Mouse (Mus musculus) stomach, embryonic 16.5 days (tissue): ENCODE data around the gene Olfr645. TPM values are rescaled to one million over a fixed set of nuclear protein-coding genes. Genes with fewer than 3 reads are reported as not detected.

Experiments
- ATAC-seq: fragments of 200-750 bp; cut with Nextera tagmentation; 2 replicates; pipeline ENCODE4 v1.8.0; 2017; ENCODE audit warnings: moderate number of reproducible peaks, moderate TSS enrichment; ENCODE audit not compliant: insufficient read depth, low FRiP score
- H3K27ac ChIP-seq: fragments of 300-500 bp; sonication (generic); 2 replicates; pipeline ENCODE4 v1.5.1; 2014; ENCODE audit warnings: low read length
- H3K27me3 ChIP-seq: fragments of 300-500 bp; sonication (generic); 2 replicates; pipeline ENCODE4 v1.6.1; 2014; ENCODE audit warnings: low read length, control low read depth, mixed read lengths; ENCODE audit not compliant: control insufficient read depth, insufficient read depth
- H3K36me3 ChIP-seq: fragments of 300-500 bp; sonication (generic); 2 replicates; pipeline ENCODE4 v1.6.1; 2014; ENCODE audit warnings: low read length; ENCODE audit not compliant: control insufficient read depth, insufficient read depth
- H3K4me1 ChIP-seq: fragments of 300-500 bp; sonication (generic); 2 replicates; pipeline ENCODE4 v1.6.1; 2014; ENCODE audit warnings: low read length, control low read depth, mixed read lengths; ENCODE audit not compliant: control insufficient read depth, insufficient read depth
- H3K4me2 ChIP-seq: fragments of 300-500 bp; sonication (generic); 2 replicates; pipeline ENCODE4 v1.6.1; 2014; ENCODE audit warnings: low read depth, low read length, mixed read lengths
- H3K4me3 ChIP-seq: fragments of 300-500 bp; sonication (generic); replicated peaks from 2 replicates; pipeline ENCODE4 v1.5.1; 2014; ENCODE audit warnings: mild to moderate bottlenecking, low read length
- H3K9ac ChIP-seq: fragments of 300-500 bp; sonication (generic); 2 replicates; pipeline ENCODE4 v1.6.1; 2014; ENCODE audit warnings: low read length
- H3K9me3 ChIP-seq: fragments of 300-500 bp; sonication (generic); replicated peaks from 2 replicates; pipeline ENCODE4 v1.6.1; 2016; ENCODE audit warnings: low read length, control low read depth; ENCODE audit not compliant: control insufficient read depth
- whole genome bisulfite sequencing: fragments of 180-500 bp; shearing (Covaris S2); extraction: QIAGEN DNeasy Blood & Tissue Kit; methylation state at CpG from one replicate; pipeline ENCODE4 v1.1.7; 2014; 5-methylcytosine and 5-hydroxymethylcytosine counted together
- polyA plus RNA-seq: library from polyadenylated mRNA; unstranded; fragments of >200 nt; fragmentation: Nextera tagmentation; extraction: Ambion mirVana; gene quantifications from 2 replicates; pipeline ENCODE4 v1.2.1, GENCODE M21; 2015

Olfr645 gene
- polyA plus RNA-seq: not detected in 2 replicates

- Histone ChIP-seq H3K9me3 (no peaks in the 10 kb centered on the region), H3K4me2 (no peak within 1 kb of the TSS), H3K27me3 (no peaks in the 10 kb centered on the region), H3K27ac (no peak within 1 kb of the TSS), H3K36me3 (no peaks in the 10 kb centered on the region), H3K4me3 (no peak within 1 kb of the TSS), H3K4me1 (no peaks in the 10 kb centered on the region), H3K9ac (no peak within 1 kb of the TSS)
- 64% methylated on average over 1 of the region's 1 CpGs for WGBS
- no peak for ATAC-seq
Observed at GRCm38 (mm10) chr7:104085365-104085764, at the start of gene Olfr645. Gene Olfr645 (minus strand): TSS chr7:104085465.

- Histone ChIP-seq H3K4me1 (no peaks in the 10 kb centered on the region), H3K9ac (no peak within 1 kb of the TSS), H3K4me3 (no peak within 1 kb of the TSS), H3K27ac (no peak within 1 kb of the TSS), H3K4me2 (no peak within 1 kb of the TSS), H3K36me3 (no peaks in the 10 kb centered on the region), H3K27me3 (no peaks in the 10 kb centered on the region), H3K9me3 (no peaks in the 10 kb centered on the region)
- ATAC-seq: no peak; the same call in 1 of the 2 replicates
- 90% methylated on average over 5 of the region's 5 CpGs for WGBS
Observed at GRCm38 (mm10) chr7:104129726-104130125, 44.5 kb upstream of the Olfr645 start, which contains the start of gene Ubqln5. Gene Ubqln5 (minus strand): TSS chr7:104129826.

- Histone ChIP-seq H3K9ac (no peak within 1 kb of the TSS), H3K27me3 (no peaks in the 10 kb centered on the region), H3K36me3 (no peaks in the 10 kb centered on the region), H3K9me3 (no peaks in the 10 kb centered on the region), H3K4me3 (no peak within 1 kb of the TSS), H3K27ac (no peak within 1 kb of the TSS), H3K4me1 (no peaks in the 10 kb centered on the region), H3K4me2 (no peak within 1 kb of the TSS)
- ATAC-seq: no peak
Observed at GRCm38 (mm10) chr7:104104757-104104972, 19.4 kb upstream of the Olfr645 start, which contains the start of gene Olfr646. Gene Olfr646 (plus strand): TSS chr7:104104873.

GRCm38 (mm10) chr7:104103913-104104756 is 18.9 kb upstream of the Olfr645 start:
- no peak for ATAC-seq
- H3K4me3 ChIP-seq: no peak overlapping the region
- no peak overlapping the region for H3K9ac ChIP-seq
- H3K4me2 ChIP-seq: no peak overlapping the region
- 54% methylated on average over 4 of the region's 4 CpGs for WGBS
- H3K4me1 ChIP-seq: no peaks in the 10 kb centered on the region
- H3K36me3 ChIP-seq: no peaks in the 10 kb centered on the region
- no peaks in the 10 kb centered on the region for H3K9me3 ChIP-seq
- no peaks in the 10 kb centered on the region for H3K27me3 ChIP-seq
- no peak overlapping the region for H3K27ac ChIP-seq

GRCm38 (mm10) chr7:104071769-104072168 is 13.5 kb downstream of the Olfr645 start, which contains the start of gene Olfr644:
Gene Olfr644 (minus strand): TSS chr7:104071869.
- Histone ChIP-seq H3K27ac (no peak within 1 kb of the TSS), H3K4me1 (no peaks in the 10 kb centered on the region), H3K9ac (no peak within 1 kb of the TSS), H3K36me3 (no peaks in the 10 kb centered on the region), H3K9me3 (no peaks in the 10 kb centered on the region), H3K4me2 (no peak within 1 kb of the TSS), H3K4me3 (no peak within 1 kb of the TSS), H3K27me3 (no peaks in the 10 kb centered on the region)
- 65% methylated on average over 2 of the region's 2 CpGs for WGBS
- ATAC-seq: no peak

- H3K27ac ChIP-seq: no peak within 1 kb of the TSS
- ATAC-seq: no peak
- H3K9me3 ChIP-seq: no peaks in the 10 kb centered on the region
- H3K9ac ChIP-seq: no peak within 1 kb of the TSS
- no peak within 1 kb of the TSS for H3K4me2 ChIP-seq
- H3K4me3 ChIP-seq: no peak within 1 kb of the TSS
- H3K27me3 ChIP-seq: no peaks in the 10 kb centered on the region
- WGBS: 46% methylated on average over 2 of the region's 2 CpGs
- H3K4me1 ChIP-seq: no peaks in the 10 kb centered on the region
- H3K36me3 ChIP-seq: no peaks in the 10 kb centered on the region
Observed at GRCm38 (mm10) chr7:104061345-104061744, 23.9 kb downstream of the Olfr645 start, which contains the start of gene 4930516K23Rik. Gene 4930516K23Rik (minus strand): TSS chr7:104061445.

- no peak overlapping the region for H3K9ac ChIP-seq
- H3K27ac ChIP-seq: no peak overlapping the region
- no peak overlapping the region for H3K4me3 ChIP-seq
- no peaks in the 10 kb centered on the region for H3K27me3 ChIP-seq
- ATAC-seq: no peak
- H3K4me2 ChIP-seq: no peak overlapping the region
- H3K36me3 ChIP-seq: no peaks in the 10 kb centered on the region
- 76% methylated on average over 1 of the region's 1 CpGs for WGBS
- H3K4me1 ChIP-seq: no peaks in the 10 kb centered on the region
- no peaks in the 10 kb centered on the region for H3K9me3 ChIP-seq
Observed at GRCm38 (mm10) chr7:104059215-104059614, 26.1 kb downstream of the Olfr645 start.

GRCm38 (mm10) chr7:104052566-104052965 is 32.7 kb downstream of the Olfr645 start, which contains the start of gene Olfr642:
Gene Olfr642 (minus strand): TSS chr7:104052666.
- Histone ChIP-seq H3K4me2 (no peak within 1 kb of the TSS), H3K27ac (no peak within 1 kb of the TSS), H3K36me3 (no peaks in the 10 kb centered on the region), H3K27me3 (no peaks in the 10 kb centered on the region), H3K9me3 (no peaks in the 10 kb centered on the region), H3K4me1 (no peaks in the 10 kb centered on the region), H3K4me3 (no peak within 1 kb of the TSS), H3K9ac (no peak within 1 kb of the TSS)
- ATAC-seq: no peak
- WGBS: 65% methylated on average over 1 of the region's 1 CpGs

GRCm38 (mm10) chr7:104050745-104051144 is 34.5 kb downstream of the Olfr645 start:
- no peak for ATAC-seq
- H3K4me2 ChIP-seq: no peak overlapping the region
- no peaks in the 10 kb centered on the region for H3K9me3 ChIP-seq
- no peak overlapping the region for H3K4me3 ChIP-seq
- H3K4me1 ChIP-seq: no peaks in the 10 kb centered on the region
- no peaks in the 10 kb centered on the region for H3K36me3 ChIP-seq
- 86% methylated on average over 4 of the region's 4 CpGs for WGBS
- H3K9ac ChIP-seq: no peak overlapping the region
- no peak overlapping the region for H3K27ac ChIP-seq
- H3K27me3 ChIP-seq: no peaks in the 10 kb centered on the region
